Mouse (Mus musculus): ENCODE measurements at regions not wholly inside any gene's neighbourhood (a gene's known extent, or its start where the extent isn't known, plus 50 kb on each side); places are given as distances from the start of the nearest gene placed in this dataset.

GRCm38 (mm10) chr12:12827821-12828641 lies 113.7 kb downstream of the Mycn start:
- no peak for TF ChIP-seq CTCF (IDR thresholded peaks at IDR 0.05; ENCODE audit: control insufficient read depth, insufficient read depth, insufficient replicate concordance, low read depth, low read length)
- TF ChIP-seq POLR2A (IDR thresholded peaks at IDR 0.05; ENCODE audit: control insufficient read depth, low read depth, low read length) = no peak
